Mouse (Mus musculus): Measurements from ENCODE around the gene AL607142.1. TPM values are rescaled to one million over a fixed set of nuclear protein-coding genes. Genes with fewer than 3 reads are reported as not detected.

The AL607142.1 gene
- total RNA-seq, 1 experiment from 2014 or later: not detected

DNA sequence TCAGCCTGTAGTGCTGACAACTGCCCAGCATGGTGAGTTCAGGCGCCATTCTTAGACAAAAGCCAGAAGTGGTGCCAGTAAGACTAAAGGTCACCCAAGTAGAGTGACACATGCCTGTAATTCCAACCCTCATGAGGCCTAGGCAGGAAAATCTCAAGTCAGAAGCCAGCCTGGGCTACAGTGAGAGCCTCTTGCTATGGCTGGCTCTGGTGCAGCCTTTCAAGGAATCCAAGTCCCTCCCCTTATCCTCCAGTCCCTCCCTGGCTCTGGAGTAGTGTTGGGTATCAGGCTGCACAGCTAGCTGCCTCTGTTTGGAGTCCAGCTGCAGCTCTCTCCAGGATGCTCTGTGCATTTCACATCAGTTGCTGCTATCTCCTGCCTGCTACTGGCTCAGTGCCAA is 77.0 kb downstream of the AL607142.1 start:
- no peak for ATAC-seq (ENCODE audit: extremely low read depth, insufficient number of reproducible peaks, low FRiP score, poor library complexity, severe bottlenecking)

DNA sequence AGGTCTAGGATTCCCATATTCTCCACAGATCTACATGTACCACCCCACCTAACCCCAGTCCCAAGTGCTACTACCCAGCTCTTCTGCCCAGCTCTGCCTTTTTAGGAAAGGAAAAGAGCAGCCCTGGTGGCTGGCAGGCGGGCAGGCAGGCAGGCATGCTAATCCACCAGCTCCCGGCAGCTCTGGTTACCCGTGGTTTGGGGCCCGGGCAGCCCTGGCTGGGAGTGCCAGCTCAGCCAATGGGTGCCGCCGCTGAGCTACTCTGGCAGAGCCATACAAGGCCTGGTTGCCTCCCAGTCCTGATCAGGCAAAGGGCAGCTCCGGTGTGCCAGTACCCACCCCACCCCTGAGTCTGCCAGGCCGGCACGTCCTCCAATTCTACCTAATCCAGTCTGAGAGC is 78.1 kb downstream of the AL607142.1 start:
- no peak for ATAC-seq (ENCODE audit: extremely low read depth, insufficient number of reproducible peaks, low FRiP score, poor library complexity, severe bottlenecking)

Other genes starting within 250 kb of the AL607142.1 start
- gene Edn2, start 96.2 kb downstream of the AL607142.1 start, total RNA-seq (2017): not detected in 2 replicates
- not detected in 2 replicates for gene Foxo6, start 222.4 kb downstream of the AL607142.1 start, total RNA-seq (2017)